Mouse (Mus musculus) cortical plate, adult 2 months (tissue): Measurements from ENCODE around the gene Pdzrn3. TPM values are rescaled to one million over a fixed set of nuclear protein-coding genes. Genes with fewer than 3 reads are reported as not detected.

Experiments used
- H3K27ac ChIP-seq: fragments of 200-500 bp; 2 replicates; pipeline ENCODE4 v1.5.1; 2012; ENCODE audit warnings: low read length, control low read depth, inconsistent platforms; ENCODE audit not compliant: insufficient read depth
- H3K4me1 ChIP-seq: fragments of 200-500 bp; 2 replicates; pipeline ENCODE4 v1.6.1; 2011; ENCODE audit warnings: low read length; ENCODE audit not compliant: control insufficient read depth, insufficient read depth
- H3K4me3 ChIP-seq: fragments of 200-500 bp; 2 replicates; pipeline ENCODE4 v1.5.1; 2011; ENCODE audit warnings: mild to moderate bottlenecking, low read length, control low read depth; ENCODE audit not compliant: insufficient read depth
- CTCF ChIP-seq: fragments of 200-500 bp; IDR thresholded peaks from 2 replicates; pipeline ENCODE4 v1.5.1; 2011; ENCODE audit warnings: mild to moderate bottlenecking, control low read depth, low read length; ENCODE audit not compliant: insufficient read depth; ENCODE audit errors: extremely low read depth
- POLR2A ChIP-seq: fragments of 200-500 bp; IDR thresholded peaks from 2 replicates; pipeline ENCODE4 v1.6.1; 2011; ENCODE audit warnings: mild to moderate bottlenecking, low read length, control low read depth; ENCODE audit not compliant: insufficient read depth; ENCODE audit errors: extremely low read depth
- polyA plus RNA-seq: library from polyadenylated mRNA; depleted of rRNA; stranded (reverse); fragments of >200 nt; gene quantifications from 2 replicates; pipeline ENCODE4 v1.2.3, GENCODE M21; 2012

The Pdzrn3 gene
- polyA plus RNA-seq, 1 experiment = 32.3 TPM

DNA sequence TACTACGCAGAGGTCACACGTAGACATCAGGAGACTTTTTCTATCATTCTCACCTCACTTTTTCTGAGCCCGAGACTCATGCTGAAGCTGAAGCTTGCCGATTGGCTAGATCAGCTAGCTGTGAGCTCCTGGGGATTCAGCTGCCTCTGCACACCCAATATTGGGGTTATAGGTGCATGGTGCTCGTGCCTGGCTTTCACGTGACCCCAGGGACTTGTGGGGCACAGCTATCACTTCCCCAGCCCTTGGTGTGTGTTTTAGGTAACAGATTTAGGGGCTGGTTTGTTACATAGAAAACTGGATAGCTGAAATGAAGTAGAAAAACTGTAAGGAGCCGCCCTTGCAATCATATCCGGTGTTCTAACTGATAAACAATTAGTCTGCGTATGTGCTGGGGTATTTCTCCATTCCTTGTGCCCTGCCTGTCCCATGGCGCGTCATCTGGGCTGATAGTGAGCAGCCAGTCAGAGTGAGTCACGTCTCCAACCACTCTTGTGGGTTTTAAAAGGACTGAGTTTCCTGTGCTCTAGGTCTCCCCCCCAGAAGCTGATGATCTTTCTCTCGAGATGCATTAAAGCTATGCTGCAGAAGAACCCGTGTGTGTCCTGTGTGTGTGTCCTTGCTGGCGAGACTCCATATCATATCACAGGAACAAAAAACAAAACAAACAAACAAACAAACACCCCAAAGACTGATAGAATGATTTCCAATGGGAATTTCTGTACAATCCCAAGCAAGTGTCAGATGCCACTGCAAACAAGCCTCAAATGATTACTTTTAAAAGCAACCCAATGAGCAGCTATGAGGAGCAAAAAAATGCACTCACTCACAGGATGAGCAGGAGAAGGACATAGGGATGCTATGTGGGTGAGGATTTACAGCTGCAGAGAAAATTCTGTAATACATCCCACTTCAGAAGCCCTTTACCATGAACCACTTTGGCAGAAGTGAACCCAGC is 79.9 kb downstream of the Pdzrn3 start:
- no peak for TF ChIP-seq POLR2A
- TF ChIP-seq CTCF = no peak
- Histone ChIP-seq H3K27ac (no peak overlapping the region), H3K4me1 (no peaks in the 10 kb centered on the region), H3K4me3 (no peak overlapping the region)

DNA sequence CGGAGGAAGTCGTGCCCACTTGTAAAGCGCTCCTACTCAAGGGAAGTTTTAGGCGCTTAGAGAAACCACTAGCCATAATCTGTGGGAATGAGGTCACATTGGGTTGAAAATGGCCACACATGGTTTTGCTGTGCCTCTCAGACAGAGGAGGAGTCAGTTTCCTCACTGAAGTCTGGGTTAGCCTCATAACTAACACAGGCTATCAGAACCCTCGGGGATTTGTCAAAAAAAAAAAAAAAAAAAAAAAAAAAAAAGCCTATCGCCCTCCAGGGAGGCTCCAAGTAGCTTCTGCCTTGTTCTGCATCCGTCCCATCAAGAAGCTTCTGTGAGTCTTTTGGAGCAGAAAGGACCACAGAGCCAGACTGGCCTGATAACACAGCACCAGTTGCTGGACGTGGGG is 80.7 kb downstream of the Pdzrn3 start:
- Histone ChIP-seq H3K4me1 (no peaks in the 10 kb centered on the region), H3K27ac (no peak overlapping the region), H3K4me3 (no peak overlapping the region)
- TF ChIP-seq POLR2A (no peak), CTCF (no peak)

- Histone ChIP-seq H3K4me1 (no peaks in the 10 kb centered on the region), H3K4me3 (no peak overlapping the region), H3K27ac (no peak overlapping the region)
- TF ChIP-seq CTCF = no peak
- no peak for TF ChIP-seq POLR2A
Measured at GRCm38 (mm10) chr6:101296280-101296679, 81.4 kb downstream of the Pdzrn3 start.

GRCm38 (mm10) chr6:101293036-101293572 is 84.6 kb downstream of the Pdzrn3 start:
- TF ChIP-seq CTCF (no peak), POLR2A (no peak)
- Histone ChIP-seq H3K4me3 (no peak overlapping the region), H3K4me1 (peaks cover 5% of the 10 kb centered on the region), H3K27ac (no peak overlapping the region)

DNA sequence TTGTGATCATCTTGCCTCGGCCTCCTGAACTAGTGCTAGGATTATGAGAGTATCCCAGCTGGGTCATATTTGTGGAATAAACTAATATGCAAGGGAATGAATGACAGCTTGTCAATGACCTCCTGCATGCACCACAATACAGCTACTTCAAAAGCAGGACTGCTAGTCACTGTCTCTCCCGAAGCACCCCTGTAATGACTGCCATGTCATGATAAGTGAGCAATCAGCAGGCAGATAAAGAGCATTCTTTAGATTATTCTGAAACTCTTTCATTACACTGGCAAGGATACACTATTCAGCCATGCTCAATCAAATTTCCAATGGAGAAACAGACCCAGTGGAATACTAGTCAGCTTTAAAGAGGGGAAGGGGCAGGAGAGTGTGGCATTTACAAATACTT is 85.8 kb downstream of the Pdzrn3 start:
- Histone ChIP-seq H3K4me3 (no peak overlapping the region), H3K4me1 (peaks cover 5% of the 10 kb centered on the region), H3K27ac (no peak overlapping the region)
- TF ChIP-seq CTCF (no peak), POLR2A (no peak)

DNA sequence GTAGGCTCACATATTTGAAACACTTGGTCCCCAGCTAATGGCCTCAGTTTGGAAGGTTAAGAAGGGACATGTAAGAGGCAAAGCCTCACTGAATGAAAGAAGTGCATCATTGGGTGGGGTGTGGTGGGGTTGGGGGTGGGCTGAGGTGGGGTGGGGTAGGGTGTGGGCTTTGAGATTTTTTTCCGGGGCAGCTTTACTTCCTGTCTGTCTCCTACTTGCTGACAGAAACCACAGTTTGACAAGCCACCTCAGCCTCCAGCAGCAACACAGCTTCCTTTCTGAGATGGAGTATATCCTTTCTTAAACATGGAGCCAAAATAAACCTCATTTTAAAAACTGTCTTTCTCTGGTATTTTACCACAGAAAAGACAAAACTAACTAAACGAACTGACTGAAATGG is 87.5 kb downstream of the Pdzrn3 start:
- Histone ChIP-seq H3K27ac (no peak overlapping the region), H3K4me1 (peaks cover 5% of the 10 kb centered on the region), H3K4me3 (no peak overlapping the region)
- TF ChIP-seq CTCF (no peak), POLR2A (no peak)

DNA sequence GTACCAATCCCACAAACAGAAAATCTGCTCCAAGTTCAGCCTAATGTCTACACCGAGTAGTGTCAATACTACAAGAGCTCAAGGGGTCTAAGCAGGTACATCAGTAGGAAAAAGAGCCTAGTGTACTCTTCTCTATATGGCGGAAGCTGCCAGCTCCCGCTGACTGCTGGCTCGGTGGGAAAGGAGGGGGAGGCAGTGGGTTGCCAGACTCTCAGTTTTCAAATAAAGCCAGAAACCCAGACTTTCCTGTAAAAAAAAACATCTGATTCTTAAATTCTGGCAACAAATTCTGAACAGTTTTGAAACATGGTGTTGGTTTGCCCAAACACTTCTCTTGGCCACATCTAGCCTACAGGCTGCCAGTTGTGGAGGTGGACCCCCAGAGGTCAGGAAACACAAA is 88.3 kb downstream of the Pdzrn3 start:
- no peak overlapping the region for H3K4me3 ChIP-seq
- TF ChIP-seq CTCF (no peak), POLR2A (no peak)
- no peak overlapping the region for H3K27ac ChIP-seq
- peaks cover 5% of the 10 kb centered on the region for H3K4me1 ChIP-seq

- peaks cover 6% of the 10 kb centered on the region for H3K4me1 ChIP-seq
- no peak overlapping the region for H3K27ac ChIP-seq
- TF ChIP-seq POLR2A (no peak), CTCF (no peak)
- H3K4me3 ChIP-seq = no peak overlapping the region
Measured at GRCm38 (mm10) chr6:101287566-101288173, 90.0 kb downstream of the Pdzrn3 start.

DNA sequence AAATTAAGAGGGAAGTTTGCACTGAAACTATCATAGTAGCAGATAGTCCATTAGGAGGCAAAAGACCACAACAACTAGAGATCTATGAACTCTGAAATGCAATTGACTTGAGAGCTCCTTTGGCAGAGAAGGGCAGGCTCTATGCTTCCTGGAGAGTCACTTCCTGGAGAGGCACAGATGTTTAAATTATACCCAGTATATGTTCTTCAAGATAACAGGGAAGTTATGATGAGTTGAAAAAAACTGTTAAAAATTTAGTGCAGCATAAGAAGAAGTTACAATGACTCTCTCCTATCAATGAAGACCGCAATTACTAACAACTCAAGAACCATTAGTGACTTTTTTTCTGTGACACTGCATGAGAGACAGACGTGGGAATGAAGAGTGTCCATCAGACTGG is 90.6 kb downstream of the Pdzrn3 start:
- Histone ChIP-seq H3K27ac (no peak overlapping the region), H3K4me3 (no peak overlapping the region), H3K4me1 (peaks cover 6% of the 10 kb centered on the region)
- no peak for TF ChIP-seq POLR2A
- no peak for TF ChIP-seq CTCF
